Mouse (Mus musculus): ENCODE data around the gene Jmjd1c.

The Jmjd1c gene

DNA sequence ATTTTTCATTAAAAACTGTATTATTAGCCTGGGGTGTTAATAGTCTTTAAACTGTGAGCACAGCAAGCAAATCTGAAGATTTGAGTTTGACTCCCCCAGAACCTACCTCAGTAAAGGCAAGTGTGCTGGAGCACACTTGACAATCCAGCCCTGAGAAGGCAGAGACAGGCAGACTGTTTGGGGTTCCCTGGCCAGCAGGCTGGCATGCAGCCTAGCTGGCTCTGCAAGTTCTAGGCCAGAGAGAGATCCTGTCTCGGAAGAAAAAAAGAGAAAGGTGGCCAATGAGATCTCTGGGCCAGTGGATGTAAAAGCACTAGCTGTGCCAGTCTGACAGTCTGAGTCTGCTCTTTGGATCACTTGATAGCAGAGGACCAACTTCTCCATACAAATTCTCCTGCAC is 33.6 kb downstream of the Jmjd1c start:
- DNase-seq (ENCODE audit: low spot score in 2 of 2), result no peak

DNA sequence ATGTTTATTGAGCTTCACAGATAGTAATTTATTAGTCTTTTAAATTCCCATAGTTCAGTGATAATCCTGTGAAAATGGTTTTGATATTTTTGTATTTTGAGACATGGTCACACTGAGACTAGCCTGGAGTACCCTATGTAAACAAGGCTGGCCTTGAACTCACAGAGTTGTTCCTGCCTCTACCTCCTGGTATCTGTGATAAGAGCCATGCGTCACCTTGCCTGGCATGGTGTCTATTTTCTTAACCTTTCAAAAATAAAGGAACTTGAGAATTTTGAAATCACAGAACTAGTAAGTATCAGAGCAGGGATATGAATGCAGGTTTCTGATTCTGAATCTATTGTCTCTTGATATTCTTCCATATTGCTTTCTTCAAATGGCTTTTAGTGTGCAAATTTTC is 35.8 kb downstream of the Jmjd1c start:
- no peak for DNase-seq (ENCODE audit: low spot score in 2 of 2)

DNA sequence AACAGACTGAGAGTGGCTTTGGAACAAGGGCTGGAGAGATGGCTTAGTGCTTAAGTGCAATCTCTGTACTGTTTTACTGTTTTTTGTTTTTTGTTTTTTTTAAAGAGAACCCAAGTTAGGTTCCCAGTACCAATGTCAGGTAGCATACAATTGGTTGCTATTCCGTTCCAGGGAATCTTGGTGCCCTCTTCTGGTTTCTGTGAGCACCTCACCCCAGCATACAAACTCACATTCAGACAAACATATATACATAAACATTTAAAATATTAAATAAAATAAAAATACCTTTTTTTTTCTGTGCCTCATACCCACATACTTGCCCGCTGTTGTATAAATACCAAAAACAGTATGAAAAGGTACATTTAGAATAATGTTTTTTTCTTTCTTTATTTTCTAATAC is 38.4 kb downstream of the Jmjd1c start:
- DNase-seq (ENCODE audit: low spot score in 2 of 2), result no peak

- no peak for DNase-seq (ENCODE audit: low spot score in 2 of 2)
Measured at GRCm38 (mm10) chr10:67137437-67137836, 41.5 kb downstream of the Jmjd1c start.

DNA sequence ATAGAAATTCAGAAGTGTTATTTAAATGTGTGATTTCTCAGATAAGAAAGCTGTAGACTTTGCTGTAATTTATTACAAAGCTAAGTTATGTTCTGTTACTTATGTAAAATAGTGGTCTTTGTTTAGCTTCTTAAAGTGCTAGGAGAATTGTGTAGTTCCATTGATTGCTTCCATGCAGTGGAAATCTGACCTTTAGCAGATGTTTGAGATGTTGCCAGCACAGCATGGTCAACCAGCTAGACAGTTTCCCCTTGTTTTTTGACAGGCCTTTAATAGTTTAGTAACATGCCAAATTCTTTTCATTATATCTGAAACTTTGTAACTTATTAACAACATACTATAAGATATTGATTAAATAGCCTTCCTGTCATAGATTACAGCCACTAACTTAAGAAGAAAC is 47.7 kb downstream of the Jmjd1c start:
- DNase-seq (ENCODE audit: low spot score in 2 of 2), result no peak

GRCm38 (mm10) chr10:67144269-67144668 is 48.3 kb downstream of the Jmjd1c start:
- no peak for DNase-seq (ENCODE audit: low spot score in 2 of 2)

GRCm38 (mm10) chr10:67145623-67146022 is 49.7 kb downstream of the Jmjd1c start:
- DNase-seq (ENCODE audit: low spot score in 2 of 2), result no peak

- no peak for DNase-seq (ENCODE audit: low spot score in 2 of 2)
Measured at GRCm38 (mm10) chr10:67151766-67152165, 55.8 kb downstream of the Jmjd1c start.

- DNase-seq (ENCODE audit: low spot score in 2 of 2), result no peak
Measured at GRCm38 (mm10) chr10:67154647-67155046, 58.7 kb downstream of the Jmjd1c start.

DNA sequence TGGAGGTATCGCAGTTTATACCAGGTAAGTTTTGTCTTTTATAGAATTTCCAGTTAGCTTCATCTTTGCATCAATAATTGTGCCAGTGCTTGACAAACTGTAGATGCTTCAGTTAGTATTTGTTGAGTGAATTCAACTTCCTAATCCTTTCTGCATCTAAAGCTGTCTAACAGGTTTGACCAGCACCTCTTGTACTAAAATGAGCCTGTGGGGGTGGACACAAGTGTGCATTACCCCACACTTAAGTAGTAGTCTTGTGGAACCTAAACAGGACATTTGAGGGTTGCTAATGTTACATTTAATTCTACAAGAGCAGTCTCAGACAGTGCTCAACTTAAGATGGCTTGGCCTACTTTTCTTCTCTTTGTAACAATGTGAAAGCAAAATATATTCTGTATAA is 78.1 kb downstream of the Jmjd1c start:
- DNase-seq (ENCODE audit: low spot score in 2 of 2), result no peak

- no peak for DNase-seq (ENCODE audit: low spot score in 2 of 2)
Measured at GRCm38 (mm10) chr10:67176031-67176430, 80.1 kb downstream of the Jmjd1c start.

DNA sequence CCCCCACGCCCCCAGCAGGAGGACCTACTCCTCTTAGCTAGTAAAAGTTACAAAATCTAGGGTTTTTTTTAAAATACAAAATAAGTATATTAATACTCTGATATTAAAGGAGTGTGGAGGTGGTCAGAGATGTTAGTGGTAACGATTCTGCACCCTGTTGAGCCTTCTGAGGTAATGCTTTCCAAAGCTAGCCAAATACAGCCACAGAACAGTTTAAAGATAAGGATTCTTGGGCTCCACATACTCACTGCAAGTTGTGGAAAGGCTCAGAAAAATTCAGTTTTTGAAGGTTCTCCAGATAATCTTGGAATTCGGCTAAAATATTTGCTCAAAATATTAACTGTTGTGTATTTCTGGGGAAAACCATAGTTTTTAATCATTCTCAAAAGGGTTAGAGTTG is 81.0 kb downstream of the Jmjd1c start:
- DNase-seq (ENCODE audit: low spot score in 2 of 2), result no peak

DNA sequence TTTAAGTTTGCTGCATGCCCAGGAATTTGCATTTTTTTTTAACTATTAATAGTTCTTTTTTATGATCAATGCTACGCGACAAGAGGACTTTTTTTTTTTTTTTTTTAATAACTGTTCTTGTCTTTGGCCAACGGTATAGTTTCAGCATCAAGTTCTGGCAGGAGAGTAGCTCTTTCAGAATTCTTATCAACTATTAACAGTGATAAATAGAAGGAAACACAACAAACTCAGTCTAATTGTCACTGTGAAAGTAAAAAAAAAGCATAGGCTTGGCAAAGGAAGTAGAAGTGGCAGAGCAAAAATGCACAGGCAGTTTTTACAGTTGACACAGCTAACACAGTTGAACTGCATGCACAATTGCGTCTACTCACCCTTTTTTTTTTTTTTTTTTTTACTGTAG is 81.5 kb downstream of the Jmjd1c start:
- DNase-seq (ENCODE audit: low spot score in 2 of 2), result no peak

DNA sequence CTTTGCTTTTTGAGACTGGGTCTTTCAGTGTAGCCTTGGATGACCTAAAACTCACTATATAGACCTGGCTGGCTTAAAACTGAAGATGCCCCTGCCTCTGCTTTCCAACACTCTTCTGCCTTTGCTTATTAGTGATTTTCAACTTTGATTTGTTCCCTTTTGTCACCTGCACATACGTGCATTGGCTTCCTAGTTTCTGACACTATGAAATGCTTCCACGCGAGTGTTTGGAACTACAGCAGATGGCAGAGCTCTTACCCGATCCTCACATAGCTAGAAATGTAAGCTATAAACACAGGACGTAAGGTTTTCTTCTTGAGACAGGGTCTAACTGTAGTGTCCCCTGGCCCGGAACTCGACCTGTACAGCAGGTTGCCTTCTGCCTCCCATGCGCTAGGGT is 84.1 kb downstream of the Jmjd1c start:
- DNase-seq (ENCODE audit: low spot score in 2 of 2), result no peak

- DNase-seq (ENCODE audit: low spot score in 2 of 2), result no peak
Measured at GRCm38 (mm10) chr10:67180799-67181198, 84.9 kb downstream of the Jmjd1c start.

DNA sequence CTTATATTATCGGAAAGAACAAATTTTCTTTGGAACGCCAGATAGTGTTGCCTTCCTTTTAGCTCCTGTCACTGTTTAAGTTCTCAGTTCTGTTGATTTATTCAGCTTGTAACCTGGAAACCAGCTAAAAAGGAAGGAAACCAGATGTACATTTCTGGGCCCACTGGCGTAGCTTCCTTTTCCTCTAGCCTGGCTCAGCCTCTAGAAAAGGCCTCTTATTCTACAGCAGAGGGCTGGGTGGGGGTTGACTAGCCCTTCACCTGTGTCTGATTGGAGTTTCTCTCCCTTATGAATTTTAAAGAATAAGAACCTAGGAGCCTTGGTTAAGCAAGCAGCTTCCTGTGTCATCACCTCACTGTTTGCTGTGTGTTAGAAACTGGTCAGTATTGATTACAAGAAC is 86.7 kb downstream of the Jmjd1c start:
- DNase-seq (ENCODE audit: low spot score in 2 of 2), result no peak

DNA sequence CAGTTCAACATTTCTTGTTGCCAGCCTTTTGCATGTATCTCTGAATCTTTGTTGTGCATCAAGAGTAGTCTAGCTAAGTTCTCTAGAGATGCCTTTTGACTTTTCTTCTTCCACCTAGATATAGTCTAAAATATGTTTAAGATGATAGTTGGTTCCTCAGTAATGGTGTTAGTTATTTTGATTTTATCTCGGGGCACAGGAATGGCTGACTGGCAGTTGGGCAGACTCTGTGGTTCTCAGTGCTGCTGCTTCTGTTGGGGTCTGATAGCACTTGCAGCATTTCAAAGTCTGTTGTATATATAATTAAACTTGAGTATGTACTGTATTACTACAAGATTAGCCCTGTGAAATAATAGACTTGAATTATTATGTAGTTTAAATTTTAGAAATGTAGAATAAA is 87.2 kb downstream of the Jmjd1c start:
- DNase-seq (ENCODE audit: low spot score in 2 of 2), result no peak

DNA sequence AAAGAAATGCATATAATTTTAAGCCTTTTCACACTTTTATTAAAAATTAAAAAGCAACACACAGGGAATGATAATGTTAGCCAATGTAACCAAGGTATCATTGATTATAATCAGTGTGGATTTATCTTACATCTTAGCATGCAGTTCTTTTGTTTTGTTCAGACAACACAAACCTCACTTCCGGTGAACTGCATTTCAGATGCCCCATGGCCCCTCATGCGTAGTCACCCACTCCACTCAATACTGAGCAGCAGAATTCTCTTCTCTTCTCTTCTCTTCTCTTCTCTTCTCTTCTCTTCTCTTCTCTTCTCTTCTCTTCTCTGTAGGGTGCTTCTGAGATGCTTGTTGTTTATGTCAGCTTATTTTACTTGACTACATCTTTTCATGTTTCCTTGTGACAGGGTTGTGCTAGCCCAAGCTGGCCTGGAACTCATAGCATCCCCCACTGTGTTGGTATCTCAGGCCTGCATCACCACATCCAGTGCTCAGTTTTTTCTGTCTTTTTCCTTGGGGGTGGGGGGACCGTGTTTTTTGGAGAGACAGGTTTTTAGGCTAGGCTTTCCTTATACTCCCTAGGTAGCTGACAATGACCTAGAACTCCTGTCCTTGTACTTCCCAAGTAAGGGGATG is 88.6 kb downstream of the Jmjd1c start:
- DNase-seq (ENCODE audit: low spot score in 2 of 2), result no peak

DNA sequence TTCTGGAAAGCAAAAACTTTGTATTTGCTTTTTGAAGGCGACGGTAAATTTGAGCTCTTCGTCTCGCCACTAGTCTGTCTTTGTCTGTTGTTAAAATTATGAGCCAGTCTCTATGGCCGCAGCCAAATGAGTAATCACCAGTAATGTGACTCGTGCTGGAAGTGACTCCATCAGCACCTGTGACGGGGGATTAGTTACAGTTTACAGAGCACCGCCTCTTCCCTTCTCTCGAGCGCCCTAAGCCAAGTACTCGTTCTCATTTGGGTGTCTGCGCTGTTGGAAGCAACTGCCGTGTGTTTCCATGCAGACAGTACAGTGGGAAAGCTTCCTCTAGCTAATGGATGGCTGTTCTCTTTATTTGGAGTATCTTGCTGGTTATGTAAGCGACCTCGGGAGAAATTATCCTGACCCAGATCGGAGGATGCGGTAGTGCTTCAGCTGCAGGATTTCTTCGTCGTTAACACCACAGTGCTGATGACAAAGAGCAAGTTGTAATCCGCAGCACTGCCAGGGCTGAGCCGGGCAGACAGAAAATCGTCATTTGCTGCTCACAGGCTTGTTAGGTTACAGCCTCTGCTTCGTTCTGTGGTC is 89.7 kb downstream of the Jmjd1c start:
- DNase-seq (ENCODE audit: low spot score in 2 of 2), result peak; percentile 75 to 82

GRCm38 (mm10) chr10:67186489-67186888 is 90.6 kb downstream of the Jmjd1c start:
- no peak for DNase-seq (ENCODE audit: low spot score in 2 of 2)

DNA sequence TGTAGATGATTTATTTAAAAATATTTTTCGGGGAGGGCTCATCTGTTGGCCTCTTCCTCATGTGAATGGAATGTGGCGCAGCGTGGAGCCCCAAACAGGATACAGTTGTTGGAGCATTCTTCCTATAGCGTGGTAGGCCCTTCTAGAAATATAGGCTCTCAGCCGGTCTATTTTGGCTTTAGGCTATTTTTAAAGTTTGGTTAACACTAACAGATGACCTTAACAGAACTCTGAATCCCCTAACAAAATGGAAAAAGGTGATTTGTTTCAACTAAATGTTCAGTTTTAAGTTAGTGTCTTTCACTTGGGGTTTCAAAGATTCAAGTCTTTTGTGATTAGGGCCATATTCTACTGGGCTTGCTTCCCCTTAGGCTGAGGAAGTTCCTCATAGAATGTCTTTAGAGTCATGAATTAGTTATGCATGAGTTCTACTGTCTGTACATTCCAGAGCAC is 91.1 kb downstream of the Jmjd1c start:
- no peak for DNase-seq (ENCODE audit: low spot score in 2 of 2)

DNA sequence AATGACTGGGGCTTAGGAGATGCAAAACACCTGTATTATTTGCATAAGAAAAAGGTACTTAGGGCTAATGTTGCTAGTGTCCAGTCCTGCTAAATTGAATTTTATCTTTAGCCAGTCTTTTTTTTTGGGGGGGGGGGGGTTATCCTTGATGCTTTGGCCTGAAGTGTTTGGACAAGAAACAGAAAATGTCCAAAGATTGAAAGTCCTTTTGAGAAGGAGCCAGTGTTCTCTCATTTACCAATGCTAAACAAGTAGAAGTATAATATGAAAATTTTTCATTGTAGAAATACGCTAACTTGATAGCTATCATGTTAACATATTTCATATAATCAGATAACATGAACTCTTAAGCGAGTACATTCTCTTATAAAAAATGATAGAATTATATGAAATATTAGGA is 92.0 kb downstream of the Jmjd1c start:
- DNase-seq (ENCODE audit: low spot score in 2 of 2), result no peak

- DNase-seq (ENCODE audit: low spot score in 2 of 2), result no peak
Measured at GRCm38 (mm10) chr10:67189057-67189456, 93.1 kb downstream of the Jmjd1c start.

GRCm38 (mm10) chr10:67190261-67190660 is 94.3 kb downstream of the Jmjd1c start:
- DNase-seq (ENCODE audit: low spot score in 2 of 2), result peak in 1 of 2 experiments; percentile 18

Data from right cerebral cortex, postnatal 36 days (tissue).